Mouse (Mus musculus): ENCODE results near the gene Gsdma3.
A peak's percentile ranks its signal among the peaks of the same experiment; 100 is the strongest.
"Not testable (repeated sequence)": the region's sequence is repeated elsewhere in the genome, so short reads cannot be mapped to it uniquely, and the experiment has no call there.

Gsdma3 gene

DNA sequence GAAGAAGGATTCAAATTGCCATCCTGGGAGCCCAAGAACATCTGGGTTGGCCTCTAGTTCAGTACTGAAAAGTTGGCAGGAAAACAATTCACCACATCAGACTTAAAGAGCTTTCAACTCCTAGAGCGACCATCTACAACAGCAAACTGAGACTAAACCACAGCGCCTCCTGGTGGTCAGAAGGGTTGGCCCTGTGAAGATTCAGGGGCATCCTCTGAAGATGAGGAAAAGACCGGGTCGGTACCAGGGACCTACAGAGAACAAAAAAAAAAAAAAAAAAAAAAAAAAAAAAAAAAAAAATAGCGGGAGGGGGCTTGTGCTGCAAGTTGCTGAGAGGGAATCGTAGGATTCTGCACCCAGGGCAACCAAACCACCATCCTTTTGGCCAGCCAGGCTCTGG, 28.8 kb upstream of the Gsdma3 start:
- DNase-seq: no peak

DNA sequence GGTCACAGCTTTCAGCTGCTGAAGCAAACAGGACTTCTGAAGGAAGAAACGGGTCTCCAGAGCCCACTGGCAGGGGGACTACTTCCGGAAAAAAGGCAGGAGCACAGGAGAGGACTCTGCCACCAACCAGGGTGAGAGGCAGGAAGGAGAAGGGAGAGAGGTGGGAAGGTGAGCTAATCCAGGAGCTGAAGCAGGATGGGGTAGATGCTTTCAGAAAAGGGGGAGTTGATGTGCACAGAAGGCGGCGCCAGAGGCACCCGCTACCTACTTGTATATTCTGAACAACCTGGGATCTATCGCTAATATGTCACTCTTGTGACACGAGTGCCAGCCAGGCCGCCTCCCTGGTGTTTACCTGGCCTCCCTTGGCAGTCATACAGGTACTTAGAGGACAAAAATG, 28.2 kb upstream of the Gsdma3 start, which contains the start of gene Lrrc3c:
TSS of gene Lrrc3c (plus strand) at position 301 of the 400 bp plus-strand sequence.
- DNase-seq: no peak

- DNase-seq: peak; percentile 57
Measured at GRCm38 (mm10) chr11:98598851-98599290, 27.3 kb upstream of the Gsdma3 start.

GRCm38 (mm10) chr11:98599291-98599690, 26.9 kb upstream of the Gsdma3 start:
- DNase-seq: peak; percentile 34

DNA sequence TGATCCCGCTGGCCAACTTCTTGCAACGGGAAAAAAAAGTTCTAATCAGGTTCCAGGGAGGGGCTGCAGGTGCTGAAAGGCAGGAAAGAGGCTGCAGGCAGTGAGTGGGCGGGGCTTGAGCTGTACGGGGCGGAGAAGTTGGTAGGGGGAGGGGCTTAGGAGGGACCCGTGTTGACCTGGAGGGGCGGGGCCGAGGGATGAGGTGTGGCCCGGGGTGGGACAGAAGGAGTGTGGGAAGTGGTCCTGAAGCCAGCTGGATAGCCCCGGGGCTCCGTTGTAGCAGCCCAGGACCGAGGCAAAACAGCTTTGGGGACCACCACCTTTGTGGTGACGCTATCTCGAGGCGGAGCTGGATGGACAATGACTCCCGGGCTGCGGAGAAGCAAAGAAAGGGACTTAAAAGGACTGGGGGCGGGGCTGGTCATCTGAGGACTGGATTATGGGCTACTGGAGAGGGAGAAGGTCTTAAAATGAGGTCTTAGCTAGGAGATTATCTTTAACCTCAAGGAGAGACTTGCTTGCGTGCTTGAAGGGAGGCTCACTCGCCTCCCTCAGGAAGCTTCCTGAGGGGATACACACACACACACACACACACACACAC, 24.0 kb upstream of the Gsdma3 start:
- no peak for DNase-seq

DNA sequence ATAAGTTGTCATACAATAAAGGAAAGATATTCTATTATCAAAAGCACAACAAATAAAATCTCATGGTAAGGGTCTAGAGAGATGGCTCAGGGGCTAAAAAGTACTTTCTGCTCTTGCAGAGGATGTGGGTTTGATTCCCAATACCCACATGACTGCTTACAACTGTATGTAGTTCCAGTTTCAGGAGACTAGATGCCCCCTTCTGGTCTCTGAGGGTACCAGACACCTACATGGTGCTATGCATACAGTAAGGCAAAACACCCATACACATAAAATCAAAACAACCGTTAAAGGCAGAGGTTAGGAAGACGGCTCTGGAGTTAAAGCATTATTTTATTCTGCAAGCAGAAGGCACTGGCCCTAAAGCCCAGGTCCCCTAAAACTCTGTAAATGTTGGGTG, 22.2 kb upstream of the Gsdma3 start:
- no peak for DNase-seq

DNA sequence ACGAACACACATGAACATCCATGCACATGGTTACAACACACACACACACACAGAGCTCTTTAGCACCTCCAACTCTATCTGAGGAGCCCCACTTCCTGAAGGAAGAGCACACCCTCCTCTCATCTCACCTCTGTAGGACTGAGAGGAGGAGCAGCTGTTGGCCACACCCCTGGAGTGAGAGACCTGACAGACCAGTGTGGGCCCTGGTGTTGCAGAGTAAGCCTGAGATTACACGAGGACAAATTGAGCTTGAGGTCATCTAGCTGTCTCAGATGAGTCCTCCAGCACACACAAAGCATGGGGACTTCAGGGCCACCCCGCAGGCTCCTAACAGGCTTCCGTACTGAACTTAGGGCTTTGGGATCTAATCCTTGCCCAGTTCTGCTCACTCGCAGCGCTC, 21.2 kb upstream of the Gsdma3 start:
- DNase-seq: not testable (repeated sequence)

GRCm38 (mm10) chr11:98606763-98607162, 19.4 kb upstream of the Gsdma3 start:
- DNase-seq: no peak

DNA sequence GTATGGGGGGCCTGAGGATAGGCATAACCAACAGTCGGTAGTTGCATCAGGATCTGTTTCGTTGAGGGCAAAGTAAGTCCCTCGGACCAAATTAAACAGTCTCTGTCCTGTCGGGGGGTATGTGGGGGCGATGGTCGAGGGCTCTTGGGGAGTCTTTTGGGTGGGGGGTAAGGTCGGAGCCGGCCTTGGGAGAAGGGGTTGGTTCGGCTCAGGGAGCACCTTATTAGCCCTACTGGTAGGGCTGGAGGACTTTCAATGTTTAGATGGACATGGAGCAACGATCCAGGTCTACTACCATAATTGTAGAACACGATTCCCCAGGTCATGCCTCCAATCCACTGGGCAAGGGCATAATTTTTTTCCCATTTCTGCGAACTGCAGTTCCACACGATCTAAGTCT, 5.4 kb upstream of the Gsdma3 start:
- DNase-seq: no peak

DNA sequence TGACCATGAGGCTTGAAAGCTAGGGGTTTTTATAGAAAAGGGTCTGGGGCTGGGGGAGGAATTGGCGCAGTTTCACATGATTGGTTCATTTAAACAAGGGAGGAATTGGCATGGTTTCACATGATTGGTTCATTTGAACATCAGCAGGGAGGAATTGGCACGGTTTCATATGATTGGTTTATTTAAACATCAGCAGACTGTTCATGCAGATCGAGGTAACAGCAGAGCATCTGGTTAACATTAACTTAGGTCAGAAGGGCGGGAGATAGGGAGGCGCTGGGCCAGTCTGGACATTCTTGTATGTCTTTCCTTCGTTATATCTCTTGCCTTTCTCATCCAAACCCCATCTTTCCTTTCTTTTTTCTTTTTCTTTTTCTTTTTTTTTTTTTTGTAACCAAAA, 2.2 kb upstream of the Gsdma3 start:
- DNase-seq: not testable (repeated sequence)

- DNase-seq: not testable (repeated sequence)
Measured at GRCm38 (mm10) chr11:98624381-98624780, 1.8 kb upstream of the Gsdma3 start.

- no peak for DNase-seq
Measured at GRCm38 (mm10) chr11:98628706-98629105, 2.5 kb downstream of the Gsdma3 start.

GRCm38 (mm10) chr11:98630646-98631045, 4.5 kb downstream of the Gsdma3 start:
- DNase-seq: no peak

- DNase-seq: not testable (repeated sequence)
Measured at GRCm38 (mm10) chr11:98635312-98635970, 9.3 kb downstream of the Gsdma3 start.

DNA sequence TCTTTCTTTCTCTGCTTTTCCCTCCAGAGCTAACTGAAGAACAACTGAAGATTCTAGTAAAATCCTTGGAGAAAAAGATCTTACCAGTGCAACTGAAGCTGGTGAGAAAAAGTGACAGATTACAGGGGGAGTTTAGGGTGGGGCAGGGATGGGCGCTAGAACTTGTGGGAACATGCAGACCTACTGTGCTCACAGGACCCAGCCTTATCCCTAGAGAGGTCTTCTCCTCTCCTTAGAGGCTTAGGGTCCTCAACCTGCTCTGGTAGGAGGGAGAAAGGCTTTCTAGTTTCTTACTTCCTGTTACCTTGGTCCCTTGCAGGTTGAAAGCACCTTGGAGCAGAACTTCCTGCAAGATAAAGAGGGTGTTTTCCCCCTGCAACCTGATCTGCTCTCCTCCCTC, 11.3 kb downstream of the Gsdma3 start:
- no peak for DNase-seq

GRCm38 (mm10) chr11:98640091-98640490, 13.9 kb downstream of the Gsdma3 start:
- DNase-seq: no peak

DNA sequence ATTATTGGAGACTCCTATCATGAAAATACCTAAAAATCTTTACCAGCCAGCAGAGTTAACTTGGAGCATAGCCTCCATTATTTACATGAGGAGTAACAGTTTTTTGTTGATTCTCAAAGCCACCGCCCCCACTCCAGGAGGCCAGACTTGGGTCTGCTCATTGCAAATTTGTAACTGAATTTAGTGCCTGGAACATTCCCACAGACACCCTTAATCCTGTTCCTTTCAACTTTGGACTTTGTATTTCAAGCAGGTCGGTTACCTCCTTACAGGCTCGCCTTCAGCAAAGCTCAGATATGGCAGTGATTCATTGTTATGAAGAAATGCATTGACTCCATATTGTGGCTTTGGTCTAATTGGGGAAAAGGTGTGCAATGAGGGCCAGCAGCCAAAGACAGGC, 18.6 kb downstream of the Gsdma3 start:
- DNase-seq: no peak

DNA sequence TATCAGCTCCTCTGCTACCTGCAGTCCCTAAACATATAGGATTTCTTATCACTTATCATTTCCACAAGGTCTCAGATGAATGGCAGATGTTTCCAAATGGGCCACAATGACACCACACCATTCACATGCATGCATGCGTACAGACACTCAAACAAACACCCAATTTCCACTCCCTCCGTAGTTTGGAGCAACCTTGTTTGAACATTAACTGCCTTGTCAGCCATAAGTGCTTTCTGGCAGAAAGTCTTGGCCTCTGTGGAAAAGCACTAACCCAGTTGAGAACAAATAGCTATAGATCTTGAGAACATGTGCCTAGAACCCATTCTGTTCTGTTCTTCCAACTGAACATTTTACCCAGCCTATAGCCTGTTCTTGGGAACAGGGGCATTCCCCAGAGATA, 19.8 kb downstream of the Gsdma3 start:
- DNase-seq: no peak

- DNase-seq: no peak
Measured at GRCm38 (mm10) chr11:98646459-98646858, 20.3 kb downstream of the Gsdma3 start, which contains the start of gene Gsdma2. Gene Gsdma2, plus strand, starts transcription at chr11:98646759.

DNA sequence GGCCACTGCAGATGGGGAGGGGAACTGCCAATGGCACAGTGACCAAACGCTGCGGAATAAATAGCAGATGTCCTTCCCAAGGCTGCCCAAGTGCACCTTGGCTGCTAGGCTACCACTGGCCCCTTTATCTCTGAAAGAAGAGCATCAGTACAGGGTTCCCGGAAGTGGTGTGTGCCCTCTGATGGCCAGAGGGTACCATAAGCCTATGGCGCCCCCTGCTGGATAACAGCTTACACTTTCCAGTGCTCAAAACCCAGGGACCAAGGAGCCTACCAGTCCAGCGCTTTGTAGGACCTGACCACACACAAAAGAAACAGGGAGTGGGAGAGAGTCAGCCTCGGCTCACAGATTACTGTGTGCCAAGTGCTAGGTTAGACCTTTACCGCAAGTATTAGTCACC, 28.9 kb downstream of the Gsdma3 start:
- DNase-seq: not testable (repeated sequence)

DNA sequence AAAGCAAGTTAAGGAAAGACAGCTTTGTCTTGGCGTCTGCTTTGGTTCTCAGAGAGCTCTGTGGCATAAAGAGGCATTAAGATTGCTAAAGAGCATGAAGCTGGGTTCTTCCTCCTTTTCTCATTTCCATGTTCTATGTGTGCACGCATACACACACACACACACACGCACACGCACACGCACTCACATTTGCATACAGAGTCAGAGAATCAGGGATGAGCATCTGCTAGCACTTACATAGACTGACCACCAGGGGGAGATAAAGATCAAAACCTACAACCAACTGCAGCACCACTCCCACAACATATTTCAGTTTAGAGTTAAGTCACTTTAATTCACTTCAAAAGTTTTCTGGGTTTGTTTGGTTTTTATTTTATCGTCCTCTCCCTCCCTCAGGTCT, 34.4 kb downstream of the Gsdma3 start:
- no peak for DNase-seq

GRCm38 (mm10) chr11:98664091-98664490, 37.9 kb downstream of the Gsdma3 start, which contains the start of gene Gsdma:
Gene Gsdma, plus strand, starts transcription at chr11:98664351.
- no peak for DNase-seq

DNA sequence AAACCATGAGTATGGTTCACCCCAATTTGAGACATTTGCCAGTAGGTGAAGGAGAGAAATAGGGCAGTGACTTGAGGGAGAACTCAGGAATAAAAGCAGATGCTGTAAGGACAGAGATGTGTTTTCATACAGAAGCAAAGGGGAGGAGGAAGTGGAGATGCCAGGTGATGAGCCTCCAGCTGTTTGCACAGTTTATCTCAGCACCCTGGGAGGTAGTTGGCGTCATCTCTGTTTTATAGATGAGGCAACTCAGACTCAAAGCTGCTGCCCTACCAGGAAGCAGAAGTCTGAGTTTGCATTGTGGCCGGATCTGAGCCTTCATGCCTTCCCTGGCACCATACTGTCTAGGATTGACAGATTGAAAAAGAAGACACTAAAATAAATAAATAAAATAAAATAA, 42.8 kb downstream of the Gsdma3 start:
- DNase-seq: no peak

GRCm38 (mm10) chr11:98671284-98671815, 45.2 kb downstream of the Gsdma3 start:
- no peak for DNase-seq
